Mouse (Mus musculus): ENCODE measurements around the gene Tstd1.
A peak's percentile ranks its signal among the peaks of the same experiment; 100 is the strongest.

Tstd1 gene

DNA sequence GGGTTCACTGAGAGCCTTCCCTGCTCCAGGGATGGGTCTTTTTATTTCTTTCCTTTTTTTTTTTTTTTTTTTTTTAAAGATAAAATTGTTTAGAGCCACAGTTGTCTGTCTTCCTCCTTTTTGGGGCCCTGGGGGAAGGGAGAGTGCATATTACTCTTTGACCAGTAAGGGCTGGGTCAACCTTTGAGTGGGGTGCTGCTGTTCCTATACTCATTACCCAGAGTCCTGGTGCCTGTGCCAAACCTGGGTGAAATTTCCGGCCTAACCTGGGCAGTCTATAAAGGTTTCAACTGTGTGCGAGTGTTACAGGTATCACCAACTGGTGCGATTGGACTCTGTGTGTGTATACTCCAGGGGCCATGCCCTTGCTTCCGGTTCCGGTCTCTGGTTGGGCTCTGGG is at the start of gene Tstd1:
TSS of gene Tstd1 (plus strand) at position 213 of the 400 bp plus-strand sequence.
- no peak for DNase-seq (ENCODE audit: low read depth)

- DNase-seq (ENCODE audit: low read depth): no peak
These were observed 48.7 kb upstream of the Tstd1 start, which contains the start of gene Nectin4 for GRCm38 (mm10) chr1:171369845-171370556. TSS of gene Nectin4 (plus strand) at chr1:171370099.

GRCm38 (mm10) chr1:171372880-171373279 is 45.8 kb upstream of the Tstd1 start:
- no peak for DNase-seq (ENCODE audit: low read depth)

- DNase-seq (ENCODE audit: low read depth): no peak
These were observed 44.7 kb upstream of the Tstd1 start for GRCm38 (mm10) chr1:171373946-171374345.

- peak; percentile 47 for DNase-seq (ENCODE audit: low read depth)
These were observed 43.0 kb upstream of the Tstd1 start for GRCm38 (mm10) chr1:171375646-171376097.

- no peak for DNase-seq (ENCODE audit: low read depth)
These were observed 40.4 kb upstream of the Tstd1 start for GRCm38 (mm10) chr1:171378298-171378697.

- no peak for DNase-seq (ENCODE audit: low read depth)
These were observed 38.6 kb upstream of the Tstd1 start for GRCm38 (mm10) chr1:171379935-171380599.

DNA sequence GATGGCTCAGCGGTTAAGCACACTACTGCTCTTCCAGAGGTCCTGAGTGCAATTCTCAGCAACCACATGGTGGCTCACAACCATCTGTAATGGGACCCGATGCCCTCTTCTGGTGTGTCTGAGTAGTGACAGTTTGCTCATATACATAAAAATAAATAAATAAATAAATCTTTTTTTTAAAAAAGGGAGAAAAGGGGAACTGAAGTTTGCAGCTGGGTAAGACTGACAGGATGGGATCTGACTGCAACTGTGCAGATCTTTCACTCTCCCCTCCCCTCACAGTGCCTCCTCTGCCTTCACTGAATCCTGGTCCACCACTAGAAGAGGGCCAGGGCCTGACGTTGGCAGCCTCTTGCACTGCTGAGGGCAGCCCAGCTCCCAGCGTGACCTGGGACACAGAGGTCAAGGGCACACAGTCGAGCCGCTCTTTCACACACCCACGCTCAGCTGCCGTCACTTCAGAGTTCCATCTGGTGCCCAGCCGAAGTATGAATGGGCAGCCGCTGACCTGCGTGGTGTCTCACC is 36.5 kb upstream of the Tstd1 start:
- DNase-seq (ENCODE audit: low read depth): no peak

- DNase-seq (ENCODE audit: low read depth): no peak
These were observed 34.3 kb upstream of the Tstd1 start for GRCm38 (mm10) chr1:171384361-171384760.

GRCm38 (mm10) chr1:171385171-171385570 is 33.5 kb upstream of the Tstd1 start:
- DNase-seq (ENCODE audit: low read depth): no peak

DNA sequence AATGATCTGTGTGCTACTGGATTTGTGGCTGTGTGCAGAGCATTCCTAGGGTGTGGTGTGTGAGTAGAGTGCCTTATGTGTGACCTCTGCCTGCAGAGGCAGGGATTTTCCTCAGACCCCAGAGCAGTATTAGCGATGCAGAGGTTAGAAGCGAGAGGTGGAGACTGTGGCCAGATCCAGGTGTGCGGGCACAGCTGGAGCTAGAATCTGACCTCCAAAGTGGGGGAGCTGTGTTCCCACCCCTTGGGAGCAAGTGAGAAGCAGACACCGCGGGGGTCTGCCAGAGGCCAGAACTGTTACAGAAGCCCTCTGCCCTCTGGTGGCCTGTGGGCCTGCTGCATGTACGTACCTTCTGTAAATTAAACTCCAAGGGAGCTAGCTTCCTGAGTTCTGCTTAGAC is 31.6 kb upstream of the Tstd1 start:
- no peak for DNase-seq (ENCODE audit: low read depth)

DNA sequence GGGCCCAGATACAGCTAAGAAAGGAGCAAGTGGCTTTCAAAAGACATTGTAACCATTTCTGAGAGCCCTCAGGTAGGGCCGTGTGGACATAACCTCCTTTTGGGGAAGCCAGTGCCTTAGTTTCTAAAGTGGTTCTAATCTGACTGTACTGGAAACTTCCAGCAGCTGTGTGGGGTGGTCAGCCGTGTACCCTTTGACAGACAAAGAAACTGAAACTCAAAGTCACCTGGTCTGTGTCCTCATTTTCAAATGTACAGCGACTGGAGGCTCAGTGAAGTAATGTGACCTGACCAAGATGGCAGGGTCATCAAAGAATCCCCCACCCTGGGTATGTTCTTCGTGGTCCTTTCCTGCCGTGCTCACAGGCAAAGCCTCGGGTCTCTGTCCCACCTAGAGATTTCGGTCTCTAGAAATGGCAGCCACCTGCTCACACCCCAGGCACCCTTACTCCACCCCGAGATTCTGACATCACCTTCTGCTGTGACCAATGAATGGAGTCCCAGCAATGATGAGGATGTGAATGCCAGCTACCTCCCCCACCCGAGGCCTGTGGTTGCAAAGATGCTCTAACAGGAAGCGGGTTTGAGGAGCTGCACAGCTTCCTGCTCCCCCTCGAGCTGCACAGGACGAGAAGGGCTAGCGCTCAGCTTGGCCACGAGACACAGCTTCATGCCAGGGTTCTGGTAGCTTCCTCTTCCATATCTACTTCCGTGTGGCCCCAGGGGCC is 30.1 kb upstream of the Tstd1 start, which contains the start of gene Arhgap30:
TSS of gene Arhgap30 (plus strand) at position 579 of the 727 bp plus-strand sequence.
- DNase-seq (ENCODE audit: low read depth): no peak

DNA sequence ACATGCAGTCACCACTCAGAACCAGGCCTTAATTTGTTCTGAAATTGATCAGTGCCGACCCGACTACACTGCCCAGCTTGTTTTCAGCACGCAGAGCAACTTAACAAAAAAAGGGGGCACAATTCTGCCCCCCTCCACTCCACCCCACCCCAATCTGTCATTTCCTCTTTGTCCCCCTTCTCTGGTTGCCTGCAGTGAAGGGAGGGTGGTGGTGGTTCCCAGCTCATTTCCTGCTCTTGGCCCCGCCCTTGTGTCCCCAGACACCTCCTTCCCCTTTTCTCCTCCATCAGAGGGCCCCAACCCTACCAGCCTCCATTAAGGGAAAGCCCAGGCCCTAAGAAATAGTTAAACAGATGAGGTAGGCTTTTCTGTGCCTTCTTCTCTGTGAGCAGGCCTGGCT is 28.6 kb upstream of the Tstd1 start:
- DNase-seq (ENCODE audit: low read depth): no peak

- DNase-seq (ENCODE audit: low read depth): no peak
These were observed 16.9 kb upstream of the Tstd1 start for GRCm38 (mm10) chr1:171401821-171402220.

DNA sequence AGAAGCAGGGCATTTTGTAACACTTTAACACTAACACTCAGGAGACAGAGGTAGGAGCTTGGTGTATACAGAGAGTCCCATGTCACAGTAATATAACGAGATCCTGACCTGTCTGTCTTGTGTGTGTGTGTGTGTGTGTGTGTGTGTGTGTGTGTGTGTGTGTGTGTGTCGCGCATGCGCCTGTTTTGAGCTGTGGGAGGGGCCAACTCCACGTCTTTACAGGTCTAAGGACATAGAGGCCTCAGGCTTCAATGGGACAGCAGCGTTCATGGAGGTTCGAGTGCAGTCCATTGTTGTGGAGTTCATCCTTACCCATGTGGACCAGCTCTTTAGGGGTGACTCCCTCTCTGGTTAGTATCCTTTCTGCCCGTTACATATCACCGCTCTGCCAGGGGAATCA is 15.7 kb upstream of the Tstd1 start:
- no peak for DNase-seq (ENCODE audit: low read depth)

DNA sequence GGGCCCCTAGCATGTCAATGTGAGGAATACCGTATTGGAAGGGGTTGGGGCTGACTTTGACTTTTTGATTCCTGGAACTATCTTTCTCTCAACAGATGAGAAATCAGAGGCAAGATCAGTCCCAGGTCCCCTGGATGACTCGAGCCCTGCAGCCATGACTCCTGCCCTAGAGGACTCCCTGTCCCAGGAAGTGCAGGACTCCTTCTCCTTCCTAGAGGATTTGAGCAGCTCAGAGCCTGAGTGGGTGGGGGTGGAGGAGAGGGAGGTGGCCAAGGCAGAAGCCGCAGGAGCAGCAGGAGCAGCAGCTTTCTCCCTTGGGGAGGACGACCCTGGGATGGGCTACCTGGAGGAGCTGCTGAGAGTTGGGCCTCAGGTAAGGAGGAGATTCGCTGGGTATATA is 11.4 kb upstream of the Tstd1 start:
- DNase-seq (ENCODE audit: low read depth): no peak

- no peak for DNase-seq (ENCODE audit: low read depth)
These were observed 8.4 kb upstream of the Tstd1 start for GRCm38 (mm10) chr1:171410231-171410630.

- DNase-seq (ENCODE audit: low read depth): peak; percentile 89
These were observed 7.7 kb upstream of the Tstd1 start, which contains the start of gene Usf1 for GRCm38 (mm10) chr1:171410947-171411484. TSS of gene Usf1 (plus strand) at chr1:171411313.

- no peak for DNase-seq (ENCODE audit: low read depth)
These were observed 7.2 kb upstream of the Tstd1 start for GRCm38 (mm10) chr1:171411492-171411941.

DNA sequence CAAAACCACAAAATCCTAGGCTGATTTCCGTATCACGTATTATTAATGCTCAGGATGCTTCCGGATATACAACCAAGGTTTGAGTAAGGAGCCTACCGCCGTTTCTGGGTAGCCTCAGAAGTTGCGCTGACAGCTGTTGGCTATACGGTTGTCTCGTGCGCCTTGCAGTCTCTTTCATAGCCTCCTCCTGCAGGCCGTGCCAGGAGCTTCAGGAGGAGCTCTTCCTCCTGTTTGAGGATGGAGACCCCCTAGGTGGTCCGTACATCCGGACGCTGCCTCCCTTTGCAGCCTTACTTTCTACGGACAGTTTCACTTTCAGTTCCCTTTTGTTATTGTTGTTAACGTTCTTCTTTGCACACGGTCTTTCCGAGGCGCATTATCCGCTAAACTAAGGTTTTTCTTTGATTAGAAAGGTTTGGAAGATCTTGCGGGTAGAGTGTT is 6.7 kb upstream of the Tstd1 start:
- no peak for DNase-seq (ENCODE audit: low read depth)

DNA sequence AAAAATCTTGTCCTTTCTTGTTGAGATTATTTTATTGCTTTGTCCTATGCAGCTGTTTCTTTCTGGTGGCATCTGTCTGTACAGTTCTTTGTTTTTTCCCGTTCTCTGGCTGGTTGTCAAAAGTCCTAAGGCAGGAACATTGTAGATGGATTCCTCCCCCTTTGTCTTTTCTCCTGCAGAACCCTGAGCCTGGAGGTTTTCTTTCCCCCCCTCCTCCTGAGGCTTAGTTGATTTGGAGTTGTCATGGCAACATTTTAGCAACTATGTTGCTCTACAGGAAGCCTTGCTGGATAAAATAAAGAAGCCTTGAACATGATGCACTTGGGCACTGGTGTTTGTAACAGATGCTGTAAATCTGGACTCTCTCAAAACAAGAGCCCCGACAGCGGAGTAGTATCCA is 6.2 kb upstream of the Tstd1 start:
- DNase-seq (ENCODE audit: low read depth): peak; percentile 14

GRCm38 (mm10) chr1:171413608-171414007 is 5.1 kb upstream of the Tstd1 start:
- DNase-seq (ENCODE audit: low read depth): no peak
